Mouse (Mus musculus) kidney, postnatal 10 days (tissue): ENCODE data around the gene Herc1.

Source experiments
- DNase-seq: peaks from one replicate; pipeline ENCODE4 v3.0.0; 2021; ENCODE audit warnings: mixed read lengths

Gene Herc1

GRCm38 (mm10) chr9:66503879-66504411 lies 153.7 kb downstream of the Herc1 start:
- no peak for DNase-seq

- no peak for DNase-seq
These were observed 154.3 kb downstream of the Herc1 start for GRCm38 (mm10) chr9:66504518-66504917.

GRCm38 (mm10) chr9:66505141-66505917 lies 155.1 kb downstream of the Herc1 start:
- no peak for DNase-seq

- DNase-seq = no peak
These were observed 155.8 kb downstream of the Herc1 start for GRCm38 (mm10) chr9:66506011-66506410.

- DNase-seq = no peak
These were observed 156.2 kb downstream of the Herc1 start for GRCm38 (mm10) chr9:66506424-66506823.

- no peak for DNase-seq
These were observed 157.4 kb downstream of the Herc1 start for GRCm38 (mm10) chr9:66507684-66508083.

GRCm38 (mm10) chr9:66508890-66509399 lies 158.7 kb downstream of the Herc1 start:
- DNase-seq = no peak

GRCm38 (mm10) chr9:66510351-66510841 lies 160.1 kb downstream of the Herc1 start:
- no peak for DNase-seq

- peak; percentile 45 for DNase-seq
These were observed 160.7 kb downstream of the Herc1 start for GRCm38 (mm10) chr9:66510944-66511343.

- DNase-seq = peak; percentile 96
These were observed 161.5 kb downstream of the Herc1 start for GRCm38 (mm10) chr9:66511580-66512350.

GRCm38 (mm10) chr9:66512351-66512671 lies 162.1 kb downstream of the Herc1 start:
- DNase-seq = peak; percentile 91

- peak; percentile 34 for DNase-seq
These were observed 162.9 kb downstream of the Herc1 start for GRCm38 (mm10) chr9:66513150-66513549.

- no peak for DNase-seq
These were observed 163.5 kb downstream of the Herc1 start for GRCm38 (mm10) chr9:66513661-66514255.

- DNase-seq = peak; percentile 78
These were observed 164.1 kb downstream of the Herc1 start, which contains the start of gene Fbxl22 for GRCm38 (mm10) chr9:66514256-66514770. Gene Fbxl22 (minus strand): TSS chr9:66514593.

- DNase-seq = no peak
These were observed 164.9 kb downstream of the Herc1 start for GRCm38 (mm10) chr9:66515115-66515514.

- DNase-seq = no peak
These were observed 165.5 kb downstream of the Herc1 start for GRCm38 (mm10) chr9:66515680-66516210.

- DNase-seq = no peak
These were observed 166.2 kb downstream of the Herc1 start for GRCm38 (mm10) chr9:66516296-66516940.

GRCm38 (mm10) chr9:66517746-66518145 lies 167.5 kb downstream of the Herc1 start:
- DNase-seq = no peak

GRCm38 (mm10) chr9:66518251-66518650 lies 168.0 kb downstream of the Herc1 start:
- DNase-seq = no peak

GRCm38 (mm10) chr9:66518901-66519300 lies 168.7 kb downstream of the Herc1 start:
- DNase-seq = peak; percentile 29

GRCm38 (mm10) chr9:66520299-66520698 lies 170.0 kb downstream of the Herc1 start:
- DNase-seq = no peak

- DNase-seq = no peak
These were observed 171.3 kb downstream of the Herc1 start for GRCm38 (mm10) chr9:66521595-66521994.
